Mouse (Mus musculus) megakaryocyte, embryonic 14.5 days (primary cell): Measurements from ENCODE around the gene U2af1.

Experiments used
- FLI1 ChIP-seq: IDR thresholded peaks from 2 replicates; pipeline ENCODE4 v1.6.1; 2012; ENCODE audit warnings: low read length, inconsistent platforms, mixed read lengths
- GATA1 ChIP-seq: IDR thresholded peaks from 3 replicates; pipeline ENCODE4 v1.6.1; 2012; ENCODE audit warnings: mixed read lengths, low read length, inconsistent platforms, borderline replicate concordance

- TF ChIP-seq GATA1 (no peak), FLI1 (no peak)
Observed at GRCm38 (mm10) chr17:31623101-31623500, 35.6 kb downstream of the U2af1 start.
